Mouse (Mus musculus): ENCODE measurements around the gene Egln1. TPM values are rescaled to one million over a fixed set of nuclear protein-coding genes. Genes with fewer than 3 reads are reported as not detected.

The Egln1 gene
- polyA plus RNA-seq (2012; rRNA removed): 33.5 and 43.6 TPM in 2 replicates

- DNase-seq (ENCODE audit: low spot score): peak; percentile 79
Measured at GRCm38 (mm10) chr8:124949209-124950068, at the start of gene Egln1. TSS of gene Egln1 (minus strand) at chr8:124949324.

GRCm38 (mm10) chr8:124995776-124996175 is 46.7 kb upstream of the Egln1 start:
- DNase-seq (ENCODE audit: low spot score): no peak

GRCm38 (mm10) chr8:124991668-124991926 is 42.5 kb upstream of the Egln1 start:
- DNase-seq (ENCODE audit: low spot score): no peak

- no peak for DNase-seq (ENCODE audit: low spot score)
Measured at GRCm38 (mm10) chr8:124990923-124991667, 42.0 kb upstream of the Egln1 start.

- no peak for DNase-seq (ENCODE audit: low spot score)
Measured at GRCm38 (mm10) chr8:124980828-124981227, 31.7 kb upstream of the Egln1 start.

- no peak for DNase-seq (ENCODE audit: low spot score)
Measured at GRCm38 (mm10) chr8:124980036-124980435, 30.9 kb upstream of the Egln1 start.

GRCm38 (mm10) chr8:124978026-124978425 is 28.9 kb upstream of the Egln1 start:
- no peak for DNase-seq (ENCODE audit: low spot score)

- no peak for DNase-seq (ENCODE audit: low spot score)
Measured at GRCm38 (mm10) chr8:124976211-124976610, 27.1 kb upstream of the Egln1 start.

- DNase-seq (ENCODE audit: low spot score): no peak
Measured at GRCm38 (mm10) chr8:124974254-124974653, 25.1 kb upstream of the Egln1 start.

GRCm38 (mm10) chr8:124973221-124973620 is 24.1 kb upstream of the Egln1 start:
- DNase-seq (ENCODE audit: low spot score): no peak

- DNase-seq (ENCODE audit: low spot score): no peak
Measured at GRCm38 (mm10) chr8:124970312-124970933, 21.3 kb upstream of the Egln1 start.

GRCm38 (mm10) chr8:124964966-124965365 is 15.8 kb upstream of the Egln1 start:
- no peak for DNase-seq (ENCODE audit: low spot score)

- no peak for DNase-seq (ENCODE audit: low spot score)
Measured at GRCm38 (mm10) chr8:124963246-124963645, 14.1 kb upstream of the Egln1 start.

GRCm38 (mm10) chr8:124960226-124960880 is 11.2 kb upstream of the Egln1 start:
- DNase-seq (ENCODE audit: low spot score): no peak

GRCm38 (mm10) chr8:124959462-124960225 is 10.5 kb upstream of the Egln1 start:
- no peak for DNase-seq (ENCODE audit: low spot score)

GRCm38 (mm10) chr8:124954572-124955082 is 5.5 kb upstream of the Egln1 start:
- no peak for DNase-seq (ENCODE audit: low spot score)

GRCm38 (mm10) chr8:124953188-124953587 is 4.1 kb upstream of the Egln1 start:
- DNase-seq (ENCODE audit: low spot score): no peak

- no peak for DNase-seq (ENCODE audit: low spot score)
Measured at GRCm38 (mm10) chr8:124950865-124951264, 1.7 kb upstream of the Egln1 start.

GRCm38 (mm10) chr8:124950069-124950456 is 939 bp upstream of the Egln1 start:
- DNase-seq (ENCODE audit: low spot score): no peak

GRCm38 (mm10) chr8:124948733-124949111 is 402 bp downstream of the Egln1 start:
- DNase-seq (ENCODE audit: low spot score): peak; percentile 48

All from urinary bladder, adult 2 months (tissue).